Mouse (Mus musculus) cerebellum, adult 9-11 months (tissue): ENCODE measurements around the gene Msln.

Experiments used
- DNase-seq: peaks from one replicate; pipeline ENCODE4 v3.0.0; 2022

Gene Msln

GRCm38 (mm10) chr17:25721476-25721875 is 32.7 kb downstream of the Msln start:
- DNase-seq, result no peak

- DNase-seq, result no peak
These were observed 36.5 kb downstream of the Msln start for GRCm38 (mm10) chr17:25717691-25718090.

- DNase-seq, result no peak
These were observed 37.2 kb downstream of the Msln start, which contains the start of gene Gng13 for GRCm38 (mm10) chr17:25716711-25717637. Gene Gng13 (plus strand): TSS chr17:25717171.

- no peak for DNase-seq
These were observed 38.0 kb downstream of the Msln start for GRCm38 (mm10) chr17:25716130-25716529.

GRCm38 (mm10) chr17:25715627-25716026 is 38.6 kb downstream of the Msln start:
- DNase-seq, result no peak

- no peak for DNase-seq
These were observed 43.0 kb downstream of the Msln start for GRCm38 (mm10) chr17:25711136-25711535.

GRCm38 (mm10) chr17:25709994-25710393 is 44.2 kb downstream of the Msln start:
- DNase-seq, result no peak

- no peak for DNase-seq
These were observed 53.2 kb downstream of the Msln start for GRCm38 (mm10) chr17:25700863-25701496.
